Mouse (Mus musculus): Measurements from ENCODE around the gene Gm28269. TPM values are rescaled to one million over a fixed set of nuclear protein-coding genes. Genes with fewer than 3 reads are reported as not detected.

The Gm28269 gene
- polyA plus RNA-seq, 1 experiment from 2014 or later, result not detected

Other genes with a start within 250 kb of the Gm28269 start
- gene Slc6a14, start 30.2 kb downstream of the Gm28269 start, polyA plus RNA-seq (2015; fragmentation: Nextera tagmentation; extraction: Ambion mirVana), result 0.11 and 1.6 TPM in 2 replicates